19 mouse cellular contexts compared by ENCODE assay signal in genomic region chr11:104258991-104259390, GRCm38 (mm10). TPM values are rescaled to one million over a fixed set of nuclear protein-coding genes. Genes with fewer than 3 reads are reported as not detected.
A peak's percentile ranks its signal among the peaks of the same experiment; 100 is the strongest.
DNase-seq lines count a peak whose midpoint lies in the region; ATAC-seq and TF ChIP-seq lines count a peak whose summit lies in the region.
"Had no signal": no experiment of that assay in that cellular context is flagged by ENCODE, and none has a peak within 500 bp of the region (broad histone marks: within the 10 kb centered on the region; RNA-seq: fewer than 3 reads in every experiment).

No protein-coding gene starts in this region.

- H3K36me3 ChIP-seq in kidney, embryonic 14.5 days (ENCODE audit: control insufficient read depth, insufficient read depth, low read length), result no peaks in the 10 kb centered on the region
- H3K36me3 ChIP-seq in myocyte (ENCODE audit: control insufficient read depth, insufficient read depth), result no peaks in the 10 kb centered on the region
- H3K36me3 ChIP-seq: heart, embryonic 10.5 days; liver, embryonic 12.5 days; neural tube, embryonic 12.5 days had no signal

- no peak; the same call in 1 of the 2 replicates for ATAC-seq in kidney, embryonic 14.5 days (ENCODE audit: low FRiP score, low TSS enrichment)
- no peak for ATAC-seq in megakaryocyte-erythroid progenitor cell, adult 5-6 weeks (replicated peaks; ENCODE audit: low FRiP score, low TSS enrichment, poor library complexity, severe bottlenecking)
- ATAC-seq: hindbrain, postnatal 0 days; liver, embryonic 12.5 days had no signal

- no peaks in the 10 kb centered on the region for H3K27me3 ChIP-seq in kidney, embryonic 14.5 days (ENCODE audit: control insufficient read depth, insufficient read depth, low read length)
- H3K27me3 ChIP-seq in myocyte (ENCODE audit: control insufficient read depth, insufficient read depth, insufficient read length), result no peaks in the 10 kb centered on the region
- H3K27me3 ChIP-seq: liver, embryonic 12.5 days; neural tube, embryonic 12.5 days had no signal

- no peak for TF ChIP-seq POLR2A in cortical plate, adult 2 months (IDR thresholded peaks at IDR 0.05; ENCODE audit: extremely low read depth, insufficient read depth, low read length)
- no peak for TF ChIP-seq POLR2A in myocyte (IDR thresholded peaks at IDR 0.05; ENCODE audit: insufficient read length, low read depth)

- no peak overlapping the region for H3K27ac ChIP-seq in kidney, embryonic 14.5 days (ENCODE audit: low read depth, low read length)
- peak overlapping the region; percentile 54; the same call in 1 of the 2 replicates for H3K27ac ChIP-seq in cortical plate, adult 2 months (ENCODE audit: insufficient read depth, low read length)
- H3K27ac ChIP-seq: heart, embryonic 10.5 days; hindbrain, postnatal 0 days; liver, embryonic 12.5 days; neural tube, embryonic 12.5 days had no signal

- H3ac ChIP-seq in myocyte (ENCODE audit: control insufficient read depth, insufficient read length), result no peak overlapping the region

- H3K4me2 ChIP-seq in kidney, embryonic 14.5 days (replicated peaks; ENCODE audit: low read depth, low read length), result no peak overlapping the region
- no peak overlapping the region for H3K4me2 ChIP-seq in myocyte (ENCODE audit: low read depth)
- H3K4me2 ChIP-seq: liver, embryonic 12.5 days; neural tube, embryonic 12.5 days had no signal

- DNase-seq in kidney, adult 11 months, result peak; percentile 45
- peak; percentile 49 for DNase-seq in lung, postnatal 36 days
- no peak for DNase-seq in lung, adult 18-20 months
- DNase-seq in thymus, postnatal 0 days (ENCODE audit: low spot score), result no peak
- DNase-seq: B cell, adult 2 months; cerebellum, adult 8-10 months; gastrocnemius, postnatal 14 days; heart, postnatal 14 days; left cerebral cortex, postnatal 4 days; lung, postnatal 10 days; midbrain, embryonic 14.5 days had no signal

- H3K79me2 ChIP-seq in myocyte (ENCODE audit: control insufficient read depth, insufficient read depth), result no peaks in the 10 kb centered on the region

- 23% methylated on average over 4 of the region's 4 CpGs for whole genome bisulfite sequencing in kidney, embryonic 14.5 days

- H3K4me3 ChIP-seq in kidney, embryonic 14.5 days (ENCODE audit: low read length), result no peak overlapping the region
- H3K4me3 ChIP-seq in cortical plate, adult 2 months (ENCODE audit: insufficient read depth, low read length), result no peak overlapping the region
- no peak overlapping the region for H3K4me3 ChIP-seq in myocyte
- H3K4me3 ChIP-seq: heart, embryonic 10.5 days; liver, embryonic 12.5 days; neural tube, embryonic 12.5 days had no signal

- no peak for TF ChIP-seq CTCF in cortical plate, adult 2 months (IDR thresholded peaks at IDR 0.05; ENCODE audit: extremely low read depth, insufficient read depth, low read length)

- H3K9me3 ChIP-seq in kidney, embryonic 14.5 days (ENCODE audit: control insufficient read depth, low read length), result no peaks in the 10 kb centered on the region
- H3K9me3 ChIP-seq: heart, embryonic 10.5 days; liver, embryonic 12.5 days; neural tube, embryonic 12.5 days had no signal

- H3K9ac ChIP-seq in kidney, embryonic 14.5 days (ENCODE audit: low read depth, low read length), result no peak overlapping the region
- H3K9ac ChIP-seq: liver, embryonic 12.5 days; neural tube, embryonic 12.5 days had no signal

- 0 out of 2 replicates have a peak, but pooled peaks cover 3% of the 10 kb centered on the region for H3K4me1 ChIP-seq in kidney, embryonic 14.5 days (ENCODE audit: control insufficient read depth, insufficient read depth, low read length)
- H3K4me1 ChIP-seq in cortical plate, adult 2 months (ENCODE audit: control insufficient read depth, insufficient read depth, low read length), result peaks cover 18% of the 10 kb centered on the region
- H3K4me1 ChIP-seq: liver, embryonic 12.5 days had no signal

TF ChIP-seq in myocyte, 11 proteins besides CTCF, POLR2A, EP300 and RAD21:
- no peak for TF ChIP-seq MYOD1 (IDR thresholded peaks at IDR 0.05; ENCODE audit: control insufficient read depth in 1 of 3, insufficient read length in 2 of 3, low read depth in 2 of 3)
- TF ChIP-seq MAX (IDR thresholded peaks at IDR 0.05; ENCODE audit: low read depth), result no peak
- TF ChIP-seq USF1 (IDR thresholded peaks at IDR 0.05; ENCODE audit: low read depth), result peak; percentile 17

RNA-seq across cellular contexts. Expression of gene Mapt, which starts 27.8 kb away (rescaled TPM):
- 4.7 and 5.0 TPM in 2 replicates for polyA plus RNA-seq in kidney, embryonic 14.5 days (2014; fragmentation: Nextera tagmentation; extraction: Ambion mirVana)
- 270 and 278 TPM in 2 replicates for polyA plus RNA-seq in cortical plate, adult 2 months (2012; rRNA removed)
- polyA plus RNA-seq in myocyte (2012; fragmentation: generic; extraction: Trizol), result 8.0 TPM
- total RNA-seq in megakaryocyte-erythroid progenitor cell, adult 5-6 weeks (2014; fragmentation: Nextera tagmentation), result 3.4 and 4.1 TPM in 2 replicates
- total RNA-seq in megakaryocyte-erythroid progenitor cell, adult 5-6 weeks (2017), result 0.23 TPM in 1 of 2 replicates, not detected in the other
- polyA plus RNA-seq in thymus, postnatal 0 days (2015; fragmentation: Nextera tagmentation; extraction: Ambion mirVana), result 0.41 and 0.61 TPM in 2 replicates

Comparison
In these comparisons a context has a peak if more than half of its experiments do, and no peak if none do; other contexts are left out.
1. DNase-seq: peak in kidney, adult 11 months (single experiment) and lung, postnatal 36 days (single experiment); none in lung, adult 18-20 months (0 of 2) and thymus, postnatal 0 days (single experiment).
2. RNA of gene Mapt, which starts 27.8 kb away (polyA plus RNA-seq): 270 to 278 TPM in cortical plate, adult 2 months; 8.0 TPM in myocyte (single experiment), 4.7 to 5.0 TPM in kidney, embryonic 14.5 days and 0.41 to 0.61 TPM in thymus, postnatal 0 days; every median in the first group is over 10 times any median in the second.